Mouse (Mus musculus) liver, embryonic 13.5 days (tissue): Measurements from ENCODE around the gene Vmp1. TPM values are rescaled to one million over a fixed set of nuclear protein-coding genes. Genes with fewer than 3 reads are reported as not detected.

Experiments
- ATAC-seq: fragments of 200-750 bp; cut with Nextera tagmentation; 2 replicates; pipeline ENCODE4 v1.8.0; 2017; ENCODE audit warnings: low read depth, mild to moderate bottlenecking, moderate number of reproducible peaks, moderate library complexity
- DNase-seq: peaks from one replicate; pipeline ENCODE4 v3.0.0; 2022
- H3K27ac ChIP-seq: fragments of 300-500 bp; sonication (generic); 2 replicates; pipeline ENCODE4 v1.5.1; 2015; ENCODE audit warnings: moderate library complexity, mild to moderate bottlenecking, inconsistent platforms
- H3K27me3 ChIP-seq: fragments of 300-500 bp; sonication (generic); 2 replicates; pipeline ENCODE4 v1.6.1; 2015; ENCODE audit warnings: mild to moderate bottlenecking, inconsistent platforms
- H3K36me3 ChIP-seq: fragments of 300-500 bp; sonication (generic); 2 replicates; pipeline ENCODE4 v1.6.1; 2015; ENCODE audit warnings: mild to moderate bottlenecking, inconsistent platforms
- H3K4me1 ChIP-seq: fragments of 300-500 bp; sonication (generic); replicated peaks from 2 replicates; pipeline ENCODE4 v1.6.1; 2015; ENCODE audit warnings: inconsistent platforms
- H3K4me2 ChIP-seq: fragments of 300-500 bp; sonication (generic); 2 replicates; pipeline ENCODE4 v1.6.1; 2015; ENCODE audit warnings: inconsistent platforms, mild to moderate bottlenecking, moderate library complexity
- H3K4me3 ChIP-seq: fragments of 300-500 bp; sonication (generic); replicated peaks from 2 replicates; pipeline ENCODE4 v1.5.1; 2015; ENCODE audit warnings: mild to moderate bottlenecking, inconsistent platforms
- H3K9ac ChIP-seq: fragments of 300-500 bp; sonication (generic); 2 replicates; pipeline ENCODE4 v1.6.1; 2015; ENCODE audit warnings: mild to moderate bottlenecking, inconsistent platforms
- H3K9me3 ChIP-seq: fragments of 300-500 bp; sonication (generic); replicated peaks from 2 replicates; pipeline ENCODE4 v1.6.1; 2016; ENCODE audit warnings: inconsistent platforms
- WGBS: fragments of 180-500 bp; shearing (Covaris S2); methylation state at CpG from one replicate; pipeline ENCODE4 v1.1.7; 2015; ENCODE audit not compliant: insufficient replicate concordance; 5-methylcytosine and 5-hydroxymethylcytosine counted together
- polyA plus RNA-seq: library from polyadenylated mRNA; unstranded; fragments of >200 nt; fragmentation: Nextera tagmentation; extraction: Ambion mirVana; gene quantifications from 2 replicates; pipeline ENCODE4 v1.2.1, GENCODE M21; 2015

The Vmp1 gene
- polyA plus RNA-seq, 1 experiment from 2014 or later, result 89.2 TPM

DNA sequence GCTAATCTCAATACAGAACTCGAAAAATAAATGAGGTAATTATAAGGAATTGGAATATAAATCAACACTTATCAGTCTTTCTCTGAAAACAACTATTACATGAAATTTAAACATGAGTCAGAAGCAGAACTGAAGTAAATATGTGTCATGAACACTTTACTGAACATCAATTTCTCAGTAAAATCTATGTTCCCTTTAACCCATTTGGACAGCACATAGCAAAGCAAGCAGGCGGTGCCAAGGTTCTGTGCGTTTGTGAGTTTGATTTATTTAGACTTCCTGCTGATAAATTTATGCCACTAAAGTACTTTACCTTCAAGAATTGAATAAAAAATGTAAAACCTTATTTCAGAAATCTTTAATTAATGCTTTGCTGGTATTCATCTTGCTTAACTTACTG, 54.2 kb downstream of the Vmp1 start:
- H3K9me3 ChIP-seq, result no peaks in the 10 kb centered on the region
- H3K4me3 ChIP-seq, result no peak overlapping the region
- no peak for ATAC-seq
- WGBS, result 81% methylated on average over 3 of the region's 3 CpGs
- no peak for DNase-seq
- H3K36me3 ChIP-seq, result peaks cover 40% of the 10 kb centered on the region
- H3K4me1 ChIP-seq, result peaks cover 40% of the 10 kb centered on the region
- H3K9ac ChIP-seq, result no peak overlapping the region
- H3K4me2 ChIP-seq, result no peak overlapping the region
- H3K27ac ChIP-seq, result peak overlapping the region; percentile 73; the same call in 1 of the 2 replicates
- H3K27me3 ChIP-seq, result no peaks in the 10 kb centered on the region

DNA sequence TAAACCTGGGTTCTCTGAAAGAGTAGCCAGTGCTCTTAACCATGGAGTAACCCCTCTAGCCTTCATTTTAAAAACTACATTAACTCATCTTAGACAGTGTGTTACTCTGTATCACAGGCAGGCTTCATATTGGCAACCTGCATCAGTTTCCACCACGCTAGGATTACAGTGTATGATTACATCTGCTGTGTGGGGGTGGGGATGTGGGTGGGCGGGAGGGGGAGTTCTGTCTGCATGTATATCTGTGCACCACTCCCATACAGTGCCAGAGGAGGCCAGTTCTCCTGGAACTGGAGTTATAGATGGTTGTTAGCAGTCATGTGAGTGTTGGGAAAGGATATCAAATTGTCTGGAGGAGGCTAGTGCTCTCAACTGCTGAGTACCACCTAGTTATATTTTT, 55.2 kb downstream of the Vmp1 start:
- DNase-seq (no peak), ATAC-seq (peak; percentile 89)
- peaks cover 34% of the 10 kb centered on the region for H3K36me3 ChIP-seq
- H3K27ac ChIP-seq, result peak overlapping the region; percentile 73
- H3K9me3 ChIP-seq, result no peaks in the 10 kb centered on the region
- WGBS, result 18% methylated on average over 2 of the region's 2 CpGs
- H3K4me2 ChIP-seq, result no peak overlapping the region
- H3K4me1 ChIP-seq, result peaks cover 40% of the 10 kb centered on the region
- peak overlapping the region; percentile 18 for H3K9ac ChIP-seq
- H3K4me3 ChIP-seq, result no peak overlapping the region
- no peaks in the 10 kb centered on the region for H3K27me3 ChIP-seq

DNA sequence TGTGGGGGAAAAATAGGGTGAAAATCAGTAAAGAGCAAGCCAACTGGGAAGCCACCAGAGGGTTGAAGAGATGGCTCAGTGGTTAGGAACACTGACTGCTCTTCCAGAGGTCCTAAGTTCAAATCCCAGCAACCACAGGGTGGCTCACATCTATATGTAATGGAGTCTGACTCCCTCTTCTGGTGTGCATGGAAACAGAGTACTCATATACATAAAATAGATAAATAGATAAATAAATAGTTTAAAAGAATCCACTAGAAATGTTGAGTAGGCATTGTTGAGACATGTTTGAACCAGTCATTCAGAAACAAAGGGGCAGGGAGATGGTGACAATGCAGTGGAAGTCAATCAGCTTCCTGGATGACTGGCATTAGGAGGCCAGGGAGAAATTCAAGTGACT, 56.0 kb downstream of the Vmp1 start:
- Histone ChIP-seq H3K9me3 (no peaks in the 10 kb centered on the region), H3K27ac (peak overlapping the region; percentile 73), H3K36me3 (peaks cover 28% of the 10 kb centered on the region), H3K4me3 (no peak overlapping the region), H3K27me3 (no peaks in the 10 kb centered on the region), H3K4me2 (no peak overlapping the region), H3K4me1 (peaks cover 45% of the 10 kb centered on the region), H3K9ac (no peak overlapping the region)
- no peak for DNase-seq
- ATAC-seq, result no peak

DNA sequence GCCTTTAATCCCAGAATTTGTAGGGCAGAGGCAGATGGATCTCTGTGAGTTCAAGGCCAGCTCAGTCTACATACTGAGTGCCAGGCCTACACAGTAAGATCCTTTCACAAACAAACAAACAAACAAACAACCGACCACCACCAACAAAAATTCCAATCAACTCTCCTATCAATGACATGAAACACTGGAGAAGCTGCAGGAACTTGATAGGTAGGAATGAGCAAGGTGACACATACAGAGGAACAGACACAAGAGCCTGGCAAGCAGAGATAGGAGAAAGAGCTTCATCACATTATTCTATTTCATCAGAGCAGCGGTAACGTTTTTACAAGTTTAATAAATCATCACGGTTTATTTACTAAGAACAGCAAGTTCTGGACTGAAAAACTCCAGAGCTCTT, 56.9 kb downstream of the Vmp1 start:
- no peak overlapping the region for H3K4me3 ChIP-seq
- H3K4me2 ChIP-seq, result no peak overlapping the region
- ATAC-seq (0 out of 2 replicates have a peak, but pooled peaks have one; percentile 40), DNase-seq (peak; percentile 28)
- WGBS, result 37% methylated on average over 4 of the region's 4 CpGs
- H3K4me1 ChIP-seq, result peaks cover 45% of the 10 kb centered on the region
- peaks cover 23% of the 10 kb centered on the region for H3K36me3 ChIP-seq
- H3K27me3 ChIP-seq, result no peaks in the 10 kb centered on the region
- peak overlapping the region; percentile 33 for H3K9ac ChIP-seq
- peak overlapping the region; percentile 84 for H3K27ac ChIP-seq
- H3K9me3 ChIP-seq, result no peaks in the 10 kb centered on the region

DNA sequence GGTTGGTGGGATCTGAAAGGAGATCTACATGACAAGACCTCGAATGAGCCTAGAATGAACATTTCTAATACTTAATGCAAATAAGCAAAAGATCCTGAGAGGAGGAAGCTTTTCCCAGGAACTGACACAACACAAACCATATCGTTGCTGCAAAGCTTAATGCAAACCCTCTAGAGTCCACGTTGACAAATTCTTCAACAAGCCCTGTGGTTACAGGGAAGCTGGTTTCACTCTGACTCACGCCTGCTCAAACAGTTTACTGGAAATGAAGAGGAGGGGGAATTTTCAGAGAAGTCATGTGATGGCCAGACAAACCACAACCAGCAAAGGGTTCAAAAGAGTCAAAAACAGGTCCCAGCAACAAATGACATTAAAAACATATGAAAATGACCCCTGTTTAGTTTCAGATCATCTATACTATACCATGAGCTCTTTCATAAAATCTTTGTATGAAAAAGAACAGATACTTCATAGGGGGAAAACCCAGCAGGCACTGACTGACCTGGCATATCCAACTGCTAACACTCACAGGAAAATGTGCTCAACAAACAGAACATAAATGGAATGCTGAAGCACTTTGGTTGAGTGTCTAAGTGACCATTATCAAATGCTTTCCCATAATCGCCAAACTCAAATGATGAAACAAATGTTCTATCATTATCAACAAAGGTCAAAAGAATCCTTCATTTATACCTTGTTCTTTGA, 59.2 kb downstream of the Vmp1 start:
- H3K9me3 ChIP-seq, result no peaks in the 10 kb centered on the region

DNA sequence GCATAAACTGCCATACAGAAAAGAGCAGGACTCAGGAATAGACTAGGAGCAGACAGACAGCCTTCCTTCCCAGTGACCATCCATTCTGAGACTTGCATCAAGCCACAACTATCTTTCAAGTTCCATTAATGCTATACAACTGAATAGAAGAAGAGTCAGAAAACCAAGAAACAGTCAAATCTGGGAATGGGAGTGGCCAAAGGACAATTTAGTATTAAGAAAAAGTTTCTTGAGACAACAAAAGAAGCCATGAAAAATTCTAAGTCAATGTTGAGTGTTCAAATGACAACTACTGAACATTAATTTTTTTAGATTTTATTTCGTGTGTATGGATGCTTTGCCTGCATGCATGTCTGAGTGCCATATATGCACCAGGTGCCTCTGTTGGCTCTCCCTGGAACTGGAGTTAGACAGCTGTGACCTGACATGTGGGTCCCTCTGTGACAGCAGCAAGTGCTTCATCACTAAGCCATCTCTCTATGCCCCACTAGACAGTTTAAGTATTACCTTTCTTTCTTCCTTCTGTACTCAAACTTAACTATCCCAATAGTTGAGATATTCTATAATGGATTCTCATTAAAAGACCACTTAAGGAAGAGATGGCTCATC, 60.1 kb downstream of the Vmp1 start:
- Histone ChIP-seq H3K27me3 (no peaks in the 10 kb centered on the region), H3K4me2 (no peak overlapping the region), H3K9ac (no peak overlapping the region), H3K27ac (peak overlapping the region; percentile 26), H3K4me1 (peaks cover 42% of the 10 kb centered on the region), H3K4me3 (no peak overlapping the region), H3K36me3 (peaks cover 10% of the 10 kb centered on the region; the same call in 1 of the 2 replicates), H3K9me3 (no peaks in the 10 kb centered on the region)
- DNase-seq, result no peak
- WGBS, result 69% methylated on average over 1 of the region's 1 CpGs
- ATAC-seq, result no peak

More for the DNA sequence above, 59.2 kb downstream of the Vmp1 start:
- Histone ChIP-seq H3K36me3 (peaks cover 10% of the 10 kb centered on the region; the same call in 1 of the 2 replicates), H3K4me1 (peaks cover 49% of the 10 kb centered on the region), H3K27ac (peak overlapping the region; percentile 26; the same call in 1 of the 2 replicates), H3K4me3 (no peak overlapping the region), H3K4me2 (no peak overlapping the region), H3K27me3 (no peaks in the 10 kb centered on the region), H3K9ac (no peak overlapping the region)
- DNase-seq, result no peak
- no peak for ATAC-seq
- WGBS, result 23% methylated on average over 5 of the region's 5 CpGs

DNA sequence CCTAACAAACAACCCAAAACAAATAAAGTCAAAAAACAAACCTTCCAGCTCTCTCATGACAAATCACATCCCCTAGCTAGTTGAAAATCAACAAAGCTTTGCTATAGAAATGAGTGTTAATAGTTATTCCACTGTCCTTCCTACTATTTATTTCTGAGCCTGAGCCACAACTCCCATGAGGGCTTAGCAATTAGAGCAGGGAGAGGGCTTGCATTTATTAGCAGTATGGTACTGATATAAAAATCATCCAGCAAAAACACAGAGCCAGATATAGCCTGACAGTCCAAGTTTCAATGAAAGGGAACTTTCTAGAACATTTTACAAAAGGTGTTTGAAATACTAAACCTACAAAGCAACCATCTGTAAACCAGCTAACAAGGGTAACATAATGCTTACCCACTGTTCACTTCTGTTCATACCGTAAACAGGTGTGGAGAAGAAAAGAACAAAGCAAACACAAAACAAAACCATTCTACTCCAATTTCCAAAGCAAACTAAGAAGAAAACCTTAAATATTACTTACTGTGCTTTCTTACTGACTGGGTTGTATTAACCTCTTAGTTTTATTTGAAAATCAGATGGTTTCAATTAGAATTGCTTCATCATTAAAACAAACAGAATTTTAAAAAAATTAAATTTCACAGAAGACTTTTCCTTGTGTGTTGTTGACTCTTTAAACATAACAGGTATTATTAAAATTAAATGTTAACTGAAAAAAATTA, 61.3 kb downstream of the Vmp1 start:
- ATAC-seq, result no peak
- DNase-seq, result no peak
- Histone ChIP-seq H3K27ac (no peak overlapping the region), H3K27me3 (no peaks in the 10 kb centered on the region), H3K4me1 (peaks cover 31% of the 10 kb centered on the region), H3K9ac (no peak overlapping the region), H3K4me2 (no peak overlapping the region), H3K4me3 (no peak overlapping the region), H3K9me3 (no peaks in the 10 kb centered on the region), H3K36me3 (peaks cover 3% of the 10 kb centered on the region; the same call in 1 of the 2 replicates)
- 94% methylated on average over 1 of the region's 1 CpGs for WGBS

DNA sequence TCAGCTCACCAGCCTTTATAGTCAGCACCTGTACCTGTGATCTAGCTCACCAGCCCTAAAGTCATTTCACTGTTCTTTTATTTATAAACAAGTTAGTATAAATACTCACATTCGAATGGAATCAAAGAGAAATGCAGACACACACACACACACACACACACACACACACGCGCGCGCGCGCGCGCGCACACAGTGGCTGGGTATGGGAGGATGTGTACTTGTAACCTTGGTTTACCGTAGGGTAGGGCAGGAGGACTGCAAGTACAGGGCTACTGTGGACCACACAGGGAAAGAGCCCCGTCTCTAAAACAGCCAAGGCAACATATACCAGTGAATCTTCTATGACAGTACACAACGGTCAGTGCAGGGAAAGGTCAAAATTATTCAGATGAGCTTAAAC, 62.5 kb downstream of the Vmp1 start:
- ATAC-seq (no peak), DNase-seq (no peak)
- Histone ChIP-seq H3K4me3 (no peak overlapping the region), H3K9me3 (no peaks in the 10 kb centered on the region), H3K9ac (no peak overlapping the region), H3K27me3 (no peaks in the 10 kb centered on the region), H3K36me3 (peaks cover 5% of the 10 kb centered on the region; the same call in 1 of the 2 replicates), H3K4me1 (peaks cover 19% of the 10 kb centered on the region), H3K27ac (no peak overlapping the region), H3K4me2 (no peak overlapping the region)
- 90% methylated on average over 13 of the region's 13 CpGs for WGBS

DNA sequence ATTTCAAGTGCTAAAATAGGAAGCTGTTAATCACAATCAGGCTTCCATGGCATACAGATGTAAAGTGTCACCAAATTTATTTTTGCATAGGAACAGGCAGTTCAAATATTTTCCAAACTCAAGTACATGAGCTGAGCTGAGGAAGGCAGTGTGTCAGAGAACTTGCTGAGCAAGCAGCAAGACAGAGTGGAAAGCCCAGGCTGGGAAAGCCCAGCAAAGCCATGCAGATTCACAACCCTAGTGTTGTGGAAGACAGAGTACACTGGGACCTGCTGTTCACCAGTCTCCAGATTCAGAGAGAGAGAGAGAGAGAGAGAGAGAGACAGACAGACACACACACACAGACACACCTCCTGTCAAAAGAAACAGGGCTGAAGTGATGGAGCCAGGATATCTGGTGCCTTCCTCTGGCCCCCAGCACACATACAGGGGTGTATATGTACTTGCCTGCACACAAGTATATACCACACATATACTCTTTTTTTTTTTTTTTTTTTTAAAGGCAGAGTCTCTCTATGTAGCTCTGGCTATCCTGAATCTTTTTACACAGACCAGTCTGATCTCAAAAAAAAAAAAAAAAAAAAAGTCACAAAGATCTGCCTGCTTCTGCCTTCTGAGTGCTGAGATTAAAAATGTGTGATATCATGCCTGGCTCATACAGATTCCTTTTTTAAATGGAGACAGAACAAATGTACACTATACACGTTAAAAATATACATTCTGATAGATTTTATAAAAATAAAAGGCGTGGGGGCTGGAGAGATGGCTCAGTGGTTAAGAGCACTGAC, 64.9 kb downstream of the Vmp1 start:
- H3K27me3 ChIP-seq, result no peaks in the 10 kb centered on the region
- 91% methylated on average over 2 of the region's 2 CpGs for WGBS
- H3K4me1 ChIP-seq, result peaks cover 30% of the 10 kb centered on the region
- no peak overlapping the region for H3K4me3 ChIP-seq
- H3K27ac ChIP-seq, result no peak overlapping the region
- ATAC-seq, result no peak
- DNase-seq, result no peak
- H3K36me3 ChIP-seq, result peaks cover 11% of the 10 kb centered on the region; the same call in 1 of the 2 replicates
- no peak overlapping the region for H3K9ac ChIP-seq
- no peaks in the 10 kb centered on the region for H3K9me3 ChIP-seq
- H3K4me2 ChIP-seq, result no peak overlapping the region

DNA sequence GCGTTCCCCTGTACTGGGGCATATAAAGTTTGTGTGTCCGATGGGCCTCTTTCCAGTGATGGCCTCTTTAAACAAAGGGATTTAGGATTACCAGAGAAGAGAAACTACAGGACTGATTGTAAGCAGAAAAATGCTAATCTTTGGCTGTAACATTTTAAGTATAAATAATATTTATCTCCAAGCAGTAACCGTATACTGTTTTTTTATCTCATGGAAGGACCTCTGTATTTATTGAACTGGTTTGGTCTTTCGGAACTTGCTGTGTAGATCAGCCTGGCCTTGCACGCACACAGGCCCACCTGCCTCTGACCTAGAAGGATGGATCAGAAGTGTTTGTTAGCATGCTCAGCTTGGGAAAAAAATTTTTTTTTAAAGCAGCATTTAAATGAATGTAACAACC, 69.0 kb downstream of the Vmp1 start:
- WGBS, result 56% methylated on average over 5 of the region's 5 CpGs
- ATAC-seq (no peak), DNase-seq (no peak)
- H3K27ac ChIP-seq, result peak overlapping the region; percentile 98
- H3K4me3 ChIP-seq, result no peak overlapping the region
- no peaks in the 10 kb centered on the region for H3K27me3 ChIP-seq
- no peaks in the 10 kb centered on the region for H3K9me3 ChIP-seq
- peaks cover 12% of the 10 kb centered on the region; the same call in 1 of the 2 replicates for H3K36me3 ChIP-seq
- H3K4me2 ChIP-seq, result peak overlapping the region; percentile 50
- H3K4me1 ChIP-seq, result peaks cover 53% of the 10 kb centered on the region
- peak overlapping the region; percentile 70 for H3K9ac ChIP-seq

DNA sequence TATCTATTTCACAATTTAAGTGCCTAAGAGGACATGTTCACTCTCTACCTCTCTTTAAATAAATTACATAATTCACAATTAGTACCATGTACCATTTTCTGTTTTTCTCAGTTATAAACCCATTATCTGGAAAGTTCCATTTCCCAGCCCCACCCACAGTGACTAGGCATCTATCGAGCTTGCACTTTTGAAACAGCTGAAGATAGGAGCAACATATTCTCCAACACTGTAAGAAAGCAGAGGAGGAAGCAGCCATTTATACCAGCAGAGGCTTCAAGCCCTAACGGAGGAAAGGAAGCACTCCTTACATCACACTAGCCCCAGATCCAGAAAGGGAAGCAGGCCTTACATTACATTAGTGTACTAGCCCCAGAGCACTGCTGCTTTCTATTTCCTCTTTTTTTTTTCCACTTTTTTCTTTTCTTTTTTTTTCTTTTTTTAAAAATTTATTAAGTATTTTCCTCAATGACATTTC, 69.5 kb downstream of the Vmp1 start:
- WGBS, result 7% methylated on average over 2 of the region's 2 CpGs

More for the DNA sequence above, 69.5 kb downstream of the Vmp1 start:
- Histone ChIP-seq H3K9ac (peak overlapping the region; percentile 70), H3K4me1 (peaks cover 54% of the 10 kb centered on the region), H3K4me2 (peak overlapping the region; percentile 50), H3K36me3 (peaks cover 11% of the 10 kb centered on the region; the same call in 1 of the 2 replicates), H3K9me3 (no peaks in the 10 kb centered on the region), H3K27ac (peak overlapping the region; percentile 98), H3K4me3 (no peak overlapping the region), H3K27me3 (no peaks in the 10 kb centered on the region)
- peak; percentile 73 for DNase-seq
- ATAC-seq, result peak; percentile 90
